Mouse (Mus musculus) MEL-GATA-1-ER (cell line): Measurements from ENCODE around the gene Selenoi.
A peak's percentile ranks its signal among the peaks of the same experiment; 100 is the strongest.

Source experiments
- DNase-seq: peaks from one replicate; pipeline ENCODE4 v3.0.0-alpha.2; 2012; ENCODE audit warnings: low read depth; ENCODE audit errors: extremely low read depth

The Selenoi gene

DNA sequence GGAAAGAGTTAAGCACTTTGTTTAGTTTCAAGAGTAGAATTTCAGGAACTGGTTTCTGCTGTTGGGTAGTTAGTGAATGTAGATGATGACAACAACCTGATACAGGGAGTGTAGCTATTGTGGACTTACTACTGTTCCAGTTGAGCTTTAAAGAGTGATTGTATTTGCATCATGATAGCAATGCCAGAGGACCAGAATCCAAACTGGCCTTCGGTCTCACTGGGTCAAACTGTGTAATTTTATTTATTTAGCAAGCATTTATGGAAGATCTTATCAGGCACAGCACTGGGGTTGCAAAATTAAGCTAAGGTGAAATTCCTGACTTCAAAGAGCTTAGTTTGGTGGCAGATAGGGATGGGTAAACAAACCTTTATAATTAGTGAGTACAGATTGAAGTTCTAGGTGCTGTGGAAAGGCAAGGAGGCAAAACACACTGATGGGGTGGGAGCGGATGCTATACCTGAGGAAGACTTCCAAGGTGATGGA, 3.3 kb downstream of the Selenoi start:
- no peak for DNase-seq

DNA sequence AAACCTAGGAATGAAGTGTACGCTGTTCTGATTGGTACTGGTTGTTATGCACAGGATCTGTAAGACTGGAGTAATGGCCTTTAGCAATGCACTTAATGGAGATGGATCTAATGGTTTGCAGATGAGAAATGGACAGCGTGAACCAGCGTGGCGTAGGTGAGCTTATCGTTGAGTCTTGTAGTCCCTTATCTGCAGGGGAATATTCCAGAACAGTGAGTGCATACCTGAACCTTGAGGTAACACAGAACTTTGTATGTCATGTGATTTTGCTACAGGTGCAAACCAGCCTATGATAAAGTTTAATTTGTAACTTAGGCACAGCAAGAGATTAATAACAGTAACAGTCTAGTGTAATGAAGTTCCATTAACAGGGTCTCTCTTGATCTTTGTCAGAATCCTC, 6.2 kb downstream of the Selenoi start:
- no peak for DNase-seq

DNA sequence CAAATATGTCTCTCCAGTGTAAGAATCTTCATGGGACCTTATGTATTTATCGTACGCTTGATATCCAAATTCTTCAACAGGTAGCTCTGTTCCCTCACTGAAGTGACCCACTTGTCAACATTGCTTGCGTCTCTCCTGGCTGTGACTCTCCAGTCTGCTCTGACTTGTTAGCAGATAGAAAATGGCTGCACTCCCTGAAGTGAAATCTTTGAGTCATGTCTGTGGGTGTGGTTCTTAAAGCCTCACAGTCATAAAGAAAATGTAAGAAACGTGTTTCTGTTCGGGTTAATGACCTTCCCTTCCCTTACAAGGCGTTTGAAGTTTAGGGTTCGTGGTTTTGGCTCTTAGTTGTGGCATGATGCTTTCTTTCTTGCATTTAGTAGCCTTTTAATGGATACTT, 8.2 kb downstream of the Selenoi start:
- no peak for DNase-seq

DNA sequence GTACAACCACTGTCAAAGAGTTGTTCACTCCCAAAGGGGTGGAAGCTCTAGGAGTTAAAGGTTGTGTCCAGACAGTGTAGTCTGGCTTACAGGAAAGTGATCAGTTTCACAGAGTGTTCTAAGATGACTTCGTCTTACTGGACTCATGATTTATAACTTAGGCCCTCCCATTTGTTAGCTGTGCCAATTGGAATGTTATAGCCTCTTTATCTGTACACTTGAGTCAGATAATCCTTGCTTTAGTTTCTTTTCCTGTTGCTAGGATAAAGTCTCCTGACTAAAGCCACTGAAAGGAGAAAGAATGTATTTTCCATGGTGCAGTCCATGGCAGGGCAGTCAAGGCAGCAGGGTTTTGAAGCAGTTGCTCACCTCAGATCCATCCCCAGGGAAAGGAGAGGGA, 10.0 kb downstream of the Selenoi start:
- DNase-seq: no peak

DNA sequence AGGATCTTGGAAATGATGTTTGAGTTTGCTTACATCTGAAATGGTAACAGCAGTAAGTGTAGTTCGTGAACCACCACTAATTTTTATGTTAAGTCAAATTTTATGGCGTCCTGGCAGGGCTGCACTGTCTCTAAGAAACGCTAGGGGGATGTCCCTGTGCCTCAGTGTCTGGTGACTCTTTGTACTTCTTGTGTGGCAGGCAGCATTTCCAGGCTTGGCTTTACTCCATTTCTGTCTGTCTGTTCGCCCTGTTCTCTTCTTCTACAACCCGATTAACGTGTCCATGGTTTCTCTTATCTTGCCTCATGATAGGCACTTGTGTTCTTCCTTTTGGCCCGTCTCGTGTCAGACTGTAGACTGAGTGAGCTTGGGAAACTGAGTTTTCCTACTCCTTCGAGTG, 11.4 kb downstream of the Selenoi start:
- peak; percentile 68 for DNase-seq

DNA sequence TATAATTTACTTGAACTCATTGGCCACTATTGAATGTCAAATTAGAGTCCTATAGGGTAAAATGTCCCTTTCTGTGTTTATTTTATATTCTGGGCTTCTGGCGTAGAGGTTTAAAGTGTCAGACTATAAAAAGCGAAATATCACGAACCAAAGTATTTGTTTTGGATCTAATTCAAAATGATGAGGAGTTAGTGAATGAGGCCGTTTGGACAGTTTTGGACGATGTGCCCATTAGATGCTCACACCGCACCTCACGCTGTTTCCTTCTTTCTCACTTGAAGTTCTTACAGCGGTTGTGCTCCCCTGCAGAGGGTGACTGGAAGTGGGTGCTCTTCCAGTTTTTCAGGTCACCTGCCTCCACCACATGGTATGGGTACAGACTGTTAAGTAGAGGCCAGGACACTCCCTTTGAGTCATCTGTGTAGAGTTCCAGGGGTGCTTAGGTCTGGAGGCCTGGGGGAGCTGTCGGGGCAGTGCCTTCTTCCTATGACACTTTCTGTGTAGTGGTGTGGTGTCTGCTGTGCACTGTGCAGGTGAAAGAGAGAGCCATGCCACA, 13.6 kb downstream of the Selenoi start:
- no peak for DNase-seq

DNA sequence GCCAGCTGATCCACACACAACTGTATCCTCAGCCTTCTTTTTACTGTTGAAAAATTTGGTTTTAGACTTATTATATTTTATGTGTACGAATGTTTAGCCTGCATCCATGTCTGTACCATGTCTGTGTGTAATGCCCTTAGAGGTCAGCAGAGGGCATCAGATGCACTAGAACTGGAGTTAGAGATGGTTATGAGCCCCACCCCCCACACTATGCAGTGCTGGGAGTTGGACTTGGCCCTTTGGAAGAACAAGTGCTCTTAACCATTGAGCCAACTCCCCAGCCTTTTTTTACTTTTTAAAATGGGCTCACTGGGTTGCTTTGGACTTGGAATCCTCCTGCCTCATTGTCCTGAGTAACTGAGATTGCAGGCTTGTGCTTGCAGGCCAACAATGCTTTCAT, 15.3 kb downstream of the Selenoi start:
- no peak for DNase-seq

DNA sequence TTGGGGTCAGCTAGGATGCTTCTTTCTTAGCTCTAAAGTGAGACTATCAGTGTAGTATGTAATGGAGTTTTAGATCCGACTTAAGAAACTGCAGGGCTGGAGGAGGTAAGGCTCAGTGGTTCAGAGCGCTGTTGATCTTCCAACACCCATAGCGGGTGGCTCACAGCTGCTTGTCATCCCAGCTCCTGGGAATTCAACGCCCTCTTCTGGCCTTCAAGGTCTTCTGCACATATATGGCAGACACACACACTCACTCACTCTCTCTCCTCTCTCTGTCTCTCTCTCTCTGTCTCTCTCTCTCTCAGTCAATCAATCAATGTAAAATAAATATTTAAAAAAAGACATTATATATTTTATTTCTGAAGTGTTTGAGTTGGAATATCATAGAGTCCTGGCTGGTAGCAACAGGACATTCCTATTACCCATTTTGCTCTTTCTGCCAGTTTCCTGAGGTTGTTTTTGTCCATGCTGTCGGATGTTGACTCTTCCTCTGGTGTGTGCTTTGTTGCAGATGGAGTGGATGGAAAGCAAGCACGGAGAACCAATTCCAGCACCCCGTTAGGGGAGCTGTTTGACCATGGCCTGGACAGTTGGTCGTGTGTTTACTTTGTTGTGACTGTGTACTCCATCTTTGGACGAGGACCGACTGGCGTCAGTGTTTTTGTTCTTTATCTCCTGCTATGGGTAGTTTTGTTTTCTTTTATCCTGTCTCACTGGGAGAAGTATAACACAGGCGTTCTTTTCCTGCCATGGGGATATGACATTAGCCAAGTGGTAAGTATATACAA, 23.4 kb downstream of the Selenoi start:
- DNase-seq: no peak

DNA sequence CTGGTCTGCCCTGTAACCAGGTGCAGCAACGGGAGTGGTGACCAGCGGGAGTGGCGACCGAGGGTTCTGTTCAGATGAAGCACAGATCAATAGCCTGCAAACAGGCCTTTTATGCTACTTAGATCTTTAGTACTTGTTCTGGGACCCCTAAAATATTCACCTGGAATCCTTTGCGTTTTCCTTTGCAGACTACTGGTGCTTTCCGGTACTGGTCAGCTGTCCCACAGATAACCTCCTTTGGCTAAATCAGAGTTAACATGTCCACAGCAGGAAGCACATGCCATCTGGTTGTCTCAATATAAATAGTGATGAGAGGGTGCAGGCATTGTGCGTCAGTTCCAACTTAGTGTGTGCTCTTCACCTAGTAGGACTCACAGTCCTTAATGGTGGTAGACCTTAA, 26.4 kb downstream of the Selenoi start:
- DNase-seq: no peak

DNA sequence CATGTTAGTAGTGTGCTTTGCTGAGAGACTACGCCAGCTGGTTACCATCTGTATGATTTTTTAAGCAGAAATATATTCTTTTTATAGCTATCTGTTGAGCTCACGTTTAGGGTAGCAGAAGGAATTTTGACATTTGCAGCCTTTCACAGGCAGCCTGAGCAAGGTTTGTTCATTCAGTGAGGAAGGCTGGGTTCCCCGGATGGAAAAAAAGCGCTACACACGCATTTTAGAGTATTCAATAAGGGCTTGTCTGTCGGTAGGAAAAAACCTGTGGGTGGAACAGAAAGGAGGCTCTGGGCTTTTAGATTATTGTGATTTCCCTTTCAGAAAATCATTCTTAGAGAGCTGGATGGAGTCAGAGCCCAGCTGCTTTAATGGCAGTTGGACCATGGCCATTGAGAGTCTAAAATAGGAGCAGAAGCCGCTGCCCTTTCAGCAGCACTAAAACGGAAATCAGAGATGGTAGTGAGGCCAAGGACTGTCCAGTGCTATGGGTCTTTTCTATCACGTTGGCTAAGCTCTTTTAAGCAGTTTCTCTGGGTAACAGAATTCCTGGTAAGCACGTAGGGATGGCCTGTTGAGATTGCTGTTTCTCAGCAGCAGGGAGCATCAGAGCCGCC, 38.3 kb downstream of the Selenoi start:
- no peak for DNase-seq

DNA sequence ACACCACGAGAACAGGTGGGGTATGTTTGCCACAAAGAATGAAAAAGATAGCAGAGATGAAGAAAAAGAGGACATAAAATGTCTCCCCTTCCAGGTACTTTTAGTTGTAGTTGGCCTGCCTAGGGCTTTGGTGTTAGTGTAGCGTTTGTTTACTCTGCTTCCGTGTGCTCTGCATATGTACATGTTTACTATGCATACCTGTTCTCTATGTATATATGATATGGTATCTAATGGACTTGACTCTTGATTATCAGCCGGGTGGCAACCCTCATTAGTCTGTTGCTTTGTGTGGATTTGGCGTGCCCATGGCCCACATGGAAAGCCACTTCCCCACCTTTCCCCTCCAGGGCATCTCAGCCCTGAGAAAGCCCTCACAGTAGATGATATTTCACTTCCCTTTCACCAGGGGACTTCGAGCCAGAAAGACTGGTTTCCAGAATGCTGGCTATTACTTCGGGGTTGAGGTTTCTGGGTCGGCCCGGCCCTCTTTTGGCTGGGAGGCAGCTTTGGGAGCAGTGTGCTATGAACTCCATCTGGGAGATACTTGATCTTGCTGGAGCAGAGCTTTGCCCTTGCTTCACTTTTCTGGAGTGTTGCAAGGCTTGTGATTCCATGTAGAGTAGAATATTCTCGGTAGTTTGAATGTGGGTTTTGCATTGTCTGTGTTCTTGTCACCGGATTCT, 39.4 kb downstream of the Selenoi start:
- DNase-seq: no peak

DNA sequence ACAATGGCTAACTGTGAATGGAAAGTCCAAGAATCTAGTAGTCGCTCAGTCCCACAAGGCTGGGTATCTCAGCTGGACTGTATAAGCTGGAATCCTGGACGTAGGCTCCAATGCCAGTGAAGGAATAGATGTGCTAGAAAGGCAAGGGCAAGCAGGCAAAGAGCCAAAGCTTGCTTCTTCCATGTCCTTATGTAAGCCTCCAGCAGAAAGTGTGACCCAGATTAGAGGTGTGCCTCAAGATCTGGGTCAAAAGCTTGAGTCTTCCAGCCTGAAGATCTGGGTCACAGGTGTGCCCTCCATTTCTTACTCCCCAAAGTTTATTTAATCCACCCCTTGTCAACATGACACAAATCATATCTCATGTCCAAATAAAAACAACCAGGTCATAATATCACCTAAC, 44.0 kb downstream of the Selenoi start:
- no peak for DNase-seq

DNA sequence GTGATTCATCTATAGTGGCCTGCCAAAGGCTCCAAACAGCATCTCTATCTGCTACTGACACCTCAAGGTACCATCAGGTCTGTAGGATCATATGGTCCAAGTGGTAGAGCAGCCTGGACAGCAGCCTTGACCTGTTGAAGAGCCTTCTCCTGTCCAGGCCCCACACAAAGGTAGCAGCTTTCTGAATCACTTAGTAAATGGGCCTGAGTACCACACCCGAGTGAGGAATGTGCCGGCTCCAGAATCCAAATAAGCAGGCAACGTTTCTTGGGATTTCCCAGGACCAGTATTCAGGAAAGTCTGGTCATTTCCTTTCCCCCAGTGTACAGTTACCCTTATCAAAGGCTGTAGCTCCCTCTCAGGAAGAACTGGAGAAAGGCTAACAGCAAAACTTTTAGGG, 46.6 kb downstream of the Selenoi start:
- DNase-seq: no peak

DNA sequence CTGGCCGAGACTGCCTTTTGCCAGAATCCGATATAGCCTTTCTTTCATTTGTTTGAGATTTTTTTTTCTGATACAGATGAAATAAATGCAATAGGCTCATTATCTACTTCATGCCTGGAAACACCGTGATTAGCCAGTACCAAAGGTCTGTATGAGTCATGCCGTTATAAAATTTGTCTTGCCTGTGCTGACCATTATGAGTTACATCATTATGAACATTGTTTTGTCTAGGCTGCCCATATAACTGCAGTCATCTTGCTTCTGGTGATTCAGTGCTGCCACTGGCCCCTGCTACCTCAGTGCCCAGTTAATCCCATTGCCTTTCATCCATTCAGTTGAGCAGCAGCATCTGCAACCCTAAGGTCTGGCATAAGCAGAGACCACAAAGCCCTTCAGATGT, 47.1 kb downstream of the Selenoi start:
- no peak for DNase-seq

DNA sequence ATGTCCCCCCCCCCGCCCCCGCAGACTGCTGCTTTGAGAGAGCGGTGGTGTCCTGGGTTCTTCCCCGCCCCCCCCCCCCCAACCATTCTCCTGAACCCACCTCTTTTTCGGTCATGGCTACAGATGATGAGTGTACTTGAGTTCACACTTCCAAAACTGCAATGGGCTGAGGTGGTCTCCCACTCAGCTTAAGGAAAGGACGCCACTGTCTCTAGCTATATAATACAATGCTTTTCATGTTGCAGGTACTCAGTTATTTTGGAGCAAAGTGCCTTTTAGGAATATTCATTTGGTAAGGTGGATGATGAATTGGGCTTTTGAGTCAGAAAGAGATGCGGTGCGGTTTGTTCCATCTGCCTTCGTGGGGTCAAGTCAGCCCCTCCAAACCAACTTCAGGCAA, 48.5 kb downstream of the Selenoi start:
- DNase-seq: no peak

DNA sequence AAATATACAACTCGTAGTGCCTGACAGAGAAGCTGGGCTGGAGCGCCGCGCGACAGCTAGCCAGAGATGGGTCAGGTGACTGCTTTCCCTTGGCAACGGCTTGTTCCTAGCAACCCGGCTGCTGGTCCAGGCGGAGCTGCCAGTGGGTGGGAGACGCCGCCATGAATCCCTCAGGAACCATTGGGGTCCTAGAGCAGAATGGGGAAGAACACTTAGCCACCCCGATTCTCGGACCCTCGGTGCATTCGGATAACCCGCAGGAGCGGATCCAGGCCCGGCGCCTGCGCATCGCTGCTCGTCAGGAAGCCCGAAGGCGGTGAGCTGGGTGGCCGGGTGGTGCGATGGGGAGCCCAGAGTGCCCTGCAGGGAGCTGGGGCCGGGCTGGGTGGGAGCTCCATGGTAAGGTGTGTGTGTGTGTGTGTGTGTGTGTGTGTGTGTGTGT, 48.9 kb downstream of the Selenoi start, which contains the start of gene Drc1:
TSS of gene Drc1 (plus strand) at position 98 of the 442 bp plus-strand sequence.
- DNase-seq: no peak

DNA sequence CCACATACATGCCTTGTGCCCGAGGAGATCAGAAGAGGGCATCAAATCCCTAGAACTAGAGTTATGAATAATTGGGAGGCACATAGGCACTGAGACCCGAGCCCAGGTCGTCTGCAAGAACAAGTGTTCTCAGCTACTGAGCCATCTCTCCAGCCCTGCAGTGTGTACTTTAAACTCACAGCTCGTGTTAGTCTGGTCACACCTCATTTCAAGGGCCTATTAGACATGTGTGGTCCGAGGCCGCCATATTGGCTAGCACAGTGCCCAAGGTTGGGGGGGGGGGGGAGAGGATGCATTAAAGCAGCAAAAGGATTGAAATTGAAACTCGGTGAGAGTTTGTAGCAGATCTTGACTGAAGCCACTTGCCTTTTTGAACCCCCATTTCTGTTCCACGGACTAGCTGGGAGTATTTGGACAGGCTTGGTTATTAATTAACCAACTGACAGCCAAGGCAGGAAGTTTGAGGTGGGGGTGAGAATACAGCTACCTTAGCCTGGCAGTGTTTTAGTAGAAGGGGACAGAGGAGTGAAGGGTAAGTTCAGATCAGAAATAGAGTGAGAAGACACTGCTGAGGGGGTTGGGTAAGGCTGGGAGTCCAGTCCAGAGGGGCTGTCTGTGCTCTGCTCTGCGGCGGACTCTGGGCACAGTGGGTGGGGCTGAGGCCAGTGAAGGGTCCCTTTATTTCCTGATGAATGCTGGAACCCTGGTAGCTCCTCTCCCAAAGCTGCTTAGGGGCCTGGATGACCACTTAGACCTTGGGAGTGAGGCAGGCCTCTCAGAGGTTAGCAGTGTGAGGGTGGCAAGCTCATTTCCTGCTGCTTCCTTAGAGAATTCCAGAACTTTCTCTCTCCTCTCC, 53.8 kb downstream of the Selenoi start:
- no peak for DNase-seq

DNA sequence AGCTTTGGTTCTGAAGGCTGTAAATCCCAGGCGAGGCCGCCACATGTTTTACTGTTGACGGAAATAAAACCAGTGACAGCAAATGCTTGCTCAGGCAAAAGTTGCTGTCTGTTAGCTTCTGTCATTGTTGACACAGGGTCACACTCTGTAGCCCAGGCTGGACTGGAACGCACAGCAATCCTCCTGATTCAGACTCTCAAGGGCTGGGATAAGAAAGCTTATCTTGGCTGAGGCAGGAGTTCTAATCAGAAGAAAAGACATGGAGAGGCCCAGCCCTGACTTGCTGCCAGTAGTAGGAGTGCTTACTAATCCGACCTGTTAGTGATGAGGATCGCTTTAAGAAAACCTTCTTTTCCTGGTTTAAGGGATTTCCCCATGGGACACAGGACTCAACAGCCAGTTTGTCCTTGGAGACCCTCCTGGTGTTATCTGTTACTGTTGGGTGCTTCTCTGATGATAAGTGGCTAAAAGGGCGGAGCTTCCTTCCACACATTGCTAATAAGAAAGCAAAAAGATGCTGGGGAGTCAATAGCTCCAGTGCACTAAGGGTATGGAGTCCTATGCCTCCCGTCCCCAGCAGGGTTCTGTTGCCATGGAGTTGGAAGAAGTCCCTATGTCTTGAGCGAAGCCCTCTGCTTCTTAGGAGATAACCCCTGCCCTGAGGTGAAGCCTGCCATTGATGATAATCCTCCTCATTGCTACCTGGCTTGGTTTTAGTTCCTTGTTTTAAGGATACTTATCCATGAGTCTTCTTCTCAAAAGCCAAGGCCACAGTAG, 54.9 kb downstream of the Selenoi start:
- DNase-seq: peak; percentile 26
